Mouse (Mus musculus): ENCODE measurements around the gene Kmo.

Kmo gene

GRCm38 (mm10) chr1:175619814-175620431, at the start of gene Kmo:
Gene Kmo, plus strand, starts transcription at chr1:175620381.
- no peak for DNase-seq (ENCODE audit: low read depth)

GRCm38 (mm10) chr1:175574129-175574528, 46.1 kb upstream of the Kmo start:
- DNase-seq (ENCODE audit: low read depth), result no peak

- DNase-seq (ENCODE audit: low read depth), result no peak
Observed at GRCm38 (mm10) chr1:175578425-175579096, 41.6 kb upstream of the Kmo start.

GRCm38 (mm10) chr1:175579598-175580235, 40.5 kb upstream of the Kmo start:
- no peak for DNase-seq (ENCODE audit: low read depth)

GRCm38 (mm10) chr1:175580346-175580745, 39.8 kb upstream of the Kmo start:
- no peak for DNase-seq (ENCODE audit: low read depth)

GRCm38 (mm10) chr1:175582799-175583198, 37.4 kb upstream of the Kmo start:
- DNase-seq (ENCODE audit: low read depth), result no peak

- no peak for DNase-seq (ENCODE audit: low read depth)
Observed at GRCm38 (mm10) chr1:175585267-175585666, 34.9 kb upstream of the Kmo start.

GRCm38 (mm10) chr1:175586656-175587055, 33.5 kb upstream of the Kmo start:
- DNase-seq (ENCODE audit: low read depth), result no peak

- no peak for DNase-seq (ENCODE audit: low read depth)
Observed at GRCm38 (mm10) chr1:175592832-175593231, 27.3 kb upstream of the Kmo start.

GRCm38 (mm10) chr1:175602231-175602630, 17.9 kb upstream of the Kmo start:
- DNase-seq (ENCODE audit: low read depth), result no peak

GRCm38 (mm10) chr1:175603390-175603789, 16.8 kb upstream of the Kmo start:
- no peak for DNase-seq (ENCODE audit: low read depth)

- DNase-seq (ENCODE audit: low read depth), result no peak
Observed at GRCm38 (mm10) chr1:175607308-175607707, 12.9 kb upstream of the Kmo start.

- no peak for DNase-seq (ENCODE audit: low read depth)
Observed at GRCm38 (mm10) chr1:175607838-175608585, 12.2 kb upstream of the Kmo start.

- no peak for DNase-seq (ENCODE audit: low read depth)
Observed at GRCm38 (mm10) chr1:175608708-175609107, 11.5 kb upstream of the Kmo start.

- DNase-seq (ENCODE audit: low read depth), result no peak
Observed at GRCm38 (mm10) chr1:175614992-175615391, 5.2 kb upstream of the Kmo start.

- no peak for DNase-seq (ENCODE audit: low read depth)
Observed at GRCm38 (mm10) chr1:175623656-175624055, 3.5 kb downstream of the Kmo start.

GRCm38 (mm10) chr1:175625257-175625879, 5.2 kb downstream of the Kmo start, which contains the start of gene Fh1:
Gene Fh1, minus strand, starts transcription at chr1:175625635.
- peak; percentile 93 for DNase-seq (ENCODE audit: low read depth)

GRCm38 (mm10) chr1:175625990-175626692, 6.0 kb downstream of the Kmo start:
- DNase-seq (ENCODE audit: low read depth), result no peak

- DNase-seq (ENCODE audit: low read depth), result no peak
Observed at GRCm38 (mm10) chr1:175629248-175629647, 9.1 kb downstream of the Kmo start.

- DNase-seq (ENCODE audit: low read depth), result no peak
Observed at GRCm38 (mm10) chr1:175630345-175630744, 10.2 kb downstream of the Kmo start.

- DNase-seq (ENCODE audit: low read depth), result no peak
Observed at GRCm38 (mm10) chr1:175631080-175631479, 10.9 kb downstream of the Kmo start.

All from c-Kit-positive CD71-negative TER-119-negative erythroid progenitor cells, embryonic 14.5 days (primary cell).